Mouse (Mus musculus) liver, adult 2 months (tissue): ENCODE data around the gene Agk.

Source experiments
- CTCF ChIP-seq: fragments of 200-500 bp; IDR thresholded peaks from 2 replicates; pipeline ENCODE4 v1.5.1; 2011; ENCODE audit warnings: low read depth, low read length, control low read depth
- POLR2A ChIP-seq: fragments of 200-500 bp; IDR thresholded peaks from 2 replicates; pipeline ENCODE4 v1.6.1; 2011; ENCODE audit warnings: low read length, control low read depth; ENCODE audit not compliant: insufficient read depth; ENCODE audit errors: extremely low read depth

GRCm38 (mm10) chr6:40423774-40424173 lies 98.8 kb downstream of the Agk start:
- TF ChIP-seq CTCF (peak; percentile 68), POLR2A (no peak)
